Mouse (Mus musculus): Measurements from ENCODE around the gene Dohh.

Gene Dohh

GRCm38 (mm10) chr10:81383802-81384604 lies at the start of gene Dohh, which contains the start of gene Gm48551:
Gene Dohh (plus strand): TSS chr10:81384428.
Gene Gm48551 (plus strand): TSS chr10:81384466.
- DNase-seq (ENCODE audit: low read depth, low spot score) = peak; percentile 99

- no peak for DNase-seq (ENCODE audit: low read depth, low spot score)
Measured at GRCm38 (mm10) chr10:81335393-81336340, 48.6 kb upstream of the Dohh start.

GRCm38 (mm10) chr10:81336558-81336957 lies 47.7 kb upstream of the Dohh start:
- DNase-seq (ENCODE audit: low read depth, low spot score) = no peak

- DNase-seq (ENCODE audit: low read depth, low spot score) = peak; percentile 65
Measured at GRCm38 (mm10) chr10:81340551-81341332, 43.5 kb upstream of the Dohh start.

GRCm38 (mm10) chr10:81341333-81341949 lies 42.8 kb upstream of the Dohh start:
- peak; percentile 69 for DNase-seq (ENCODE audit: low read depth, low spot score)

- no peak for DNase-seq (ENCODE audit: low read depth, low spot score)
Measured at GRCm38 (mm10) chr10:81342686-81343505, 41.3 kb upstream of the Dohh start, which contains the start of gene Gipc3. Gene Gipc3 (minus strand): TSS chr10:81343266.

- DNase-seq (ENCODE audit: low read depth, low spot score) = no peak
Measured at GRCm38 (mm10) chr10:81344421-81345161, 39.6 kb upstream of the Dohh start.

- no peak for DNase-seq (ENCODE audit: low read depth, low spot score)
Measured at GRCm38 (mm10) chr10:81345162-81345534, 39.1 kb upstream of the Dohh start.

- no peak for DNase-seq (ENCODE audit: low read depth, low spot score)
Measured at GRCm38 (mm10) chr10:81346453-81347067, 37.7 kb upstream of the Dohh start.

GRCm38 (mm10) chr10:81349146-81349545 lies 35.1 kb upstream of the Dohh start:
- DNase-seq (ENCODE audit: low read depth, low spot score) = peak; percentile 86

GRCm38 (mm10) chr10:81349961-81350350 lies 34.3 kb upstream of the Dohh start:
- DNase-seq (ENCODE audit: low read depth, low spot score) = peak; percentile 28

GRCm38 (mm10) chr10:81350351-81351063 lies 33.7 kb upstream of the Dohh start, which contains the start of gene Hmg20b:
Gene Hmg20b (minus strand): TSS chr10:81350480.
- peak; percentile 98 for DNase-seq (ENCODE audit: low read depth, low spot score)

- no peak for DNase-seq (ENCODE audit: low read depth, low spot score)
Measured at GRCm38 (mm10) chr10:81351678-81352291, 32.4 kb upstream of the Dohh start.

- DNase-seq (ENCODE audit: low read depth, low spot score) = peak; percentile 84
Measured at GRCm38 (mm10) chr10:81354738-81355477, 29.3 kb upstream of the Dohh start.

GRCm38 (mm10) chr10:81355533-81355932 lies 28.7 kb upstream of the Dohh start:
- DNase-seq (ENCODE audit: low read depth, low spot score) = no peak

- no peak for DNase-seq (ENCODE audit: low read depth, low spot score)
Measured at GRCm38 (mm10) chr10:81356352-81356990, 27.8 kb upstream of the Dohh start.

Measured in 3T3-L1 (cell line).